Mouse (Mus musculus) hindbrain, embryonic 11.5 days (tissue): ENCODE data around the gene Fam160a2. TPM values are rescaled to one million over a fixed set of nuclear protein-coding genes. Genes with fewer than 3 reads are reported as not detected.

ENCODE experiments used
- ATAC-seq: fragments of 200-750 bp; cut with Nextera tagmentation; 2 replicates; pipeline ENCODE4 v1.8.0; 2017; ENCODE audit warnings: mild to moderate bottlenecking, moderate TSS enrichment, moderate library complexity; ENCODE audit not compliant: low FRiP score
- DNase-seq: peaks from one replicate; pipeline ENCODE4 v3.0.0-alpha.2; 2015; ENCODE audit warnings: low spot score
- H3K27ac ChIP-seq: fragments of 300-500 bp; sonication (generic); 2 replicates; pipeline ENCODE4 v1.5.1; 2014; ENCODE audit warnings: mild to moderate bottlenecking, low read depth, low read length
- H3K27me3 ChIP-seq: fragments of 300-500 bp; sonication (generic); 2 replicates; pipeline ENCODE4 v1.6.1; 2014; ENCODE audit warnings: mild to moderate bottlenecking, low read length, moderate library complexity, mixed read lengths; ENCODE audit not compliant: control insufficient read depth, insufficient read depth
- H3K36me3 ChIP-seq: fragments of 300-500 bp; sonication (generic); 2 replicates; pipeline ENCODE4 v1.6.1; 2014; ENCODE audit warnings: mild to moderate bottlenecking, low read length, moderate library complexity, mixed read lengths; ENCODE audit not compliant: control insufficient read depth, insufficient read depth
- H3K4me1 ChIP-seq: fragments of 300-500 bp; sonication (generic); replicated peaks from 2 replicates; pipeline ENCODE4 v1.6.1; 2014; ENCODE audit warnings: low read length, mixed read lengths; ENCODE audit not compliant: control insufficient read depth, insufficient read depth
- H3K4me2 ChIP-seq: fragments of 300-500 bp; sonication (generic); replicated peaks from 2 replicates; pipeline ENCODE4 v1.6.1; 2014; ENCODE audit warnings: mild to moderate bottlenecking, low read depth, low read length
- H3K4me3 ChIP-seq: fragments of 300-500 bp; sonication (generic); 2 replicates; pipeline ENCODE4 v1.5.1; 2014; ENCODE audit warnings: low read depth, low read length
- H3K9ac ChIP-seq: fragments of 300-500 bp; sonication (generic); 2 replicates; pipeline ENCODE4 v1.6.1; 2014; ENCODE audit warnings: low read depth, low read length
- H3K9me3 ChIP-seq: fragments of 300-500 bp; sonication (generic); 2 replicates; pipeline ENCODE4 v1.6.1; 2016; ENCODE audit warnings: low read length; ENCODE audit not compliant: control insufficient read depth
- WGBS: fragments of 180-500 bp; shearing (Covaris S2); extraction: QIAGEN DNeasy Blood & Tissue Kit; methylation state at CpG from one replicate; pipeline ENCODE4 v1.1.7; 2014; 5-methylcytosine and 5-hydroxymethylcytosine counted together
- polyA plus RNA-seq: library from polyadenylated mRNA; unstranded; fragments of >200 nt; fragmentation: Nextera tagmentation; extraction: Ambion mirVana; gene quantifications from 2 replicates; pipeline ENCODE4 v1.2.1, GENCODE M21; 2014

Gene Fam160a2
- polyA plus RNA-seq, 1 experiment from 2014 or later: 33.9 TPM

GRCm38 (mm10) chr7:105342752-105343151 is 57.1 kb downstream of the Fam160a2 start:
- Histone ChIP-seq H3K27me3 (no peaks in the 10 kb centered on the region), H3K36me3 (no peaks in the 10 kb centered on the region), H3K9me3 (no peaks in the 10 kb centered on the region), H3K4me2 (no peak overlapping the region), H3K27ac (no peak overlapping the region), H3K4me1 (no peaks in the 10 kb centered on the region), H3K9ac (no peak overlapping the region), H3K4me3 (no peak overlapping the region)
- DNase-seq: no peak
- WGBS: 74% methylated on average over 2 of the region's 2 CpGs
- no peak for ATAC-seq

- 44% methylated on average over 1 of the region's 1 CpGs for WGBS
- ATAC-seq (no peak), DNase-seq (no peak)
- Histone ChIP-seq H3K36me3 (no peaks in the 10 kb centered on the region), H3K4me1 (no peaks in the 10 kb centered on the region), H3K9ac (no peak within 1 kb of the TSS), H3K27me3 (no peaks in the 10 kb centered on the region), H3K27ac (no peak within 1 kb of the TSS), H3K4me3 (no peak within 1 kb of the TSS), H3K4me2 (no peak within 1 kb of the TSS), H3K9me3 (no peaks in the 10 kb centered on the region)
These were observed 57.7 kb downstream of the Fam160a2 start, which contains the start of gene Olfr691 for GRCm38 (mm10) chr7:105342170-105342569. TSS of gene Olfr691 (minus strand) at chr7:105342270.

DNA sequence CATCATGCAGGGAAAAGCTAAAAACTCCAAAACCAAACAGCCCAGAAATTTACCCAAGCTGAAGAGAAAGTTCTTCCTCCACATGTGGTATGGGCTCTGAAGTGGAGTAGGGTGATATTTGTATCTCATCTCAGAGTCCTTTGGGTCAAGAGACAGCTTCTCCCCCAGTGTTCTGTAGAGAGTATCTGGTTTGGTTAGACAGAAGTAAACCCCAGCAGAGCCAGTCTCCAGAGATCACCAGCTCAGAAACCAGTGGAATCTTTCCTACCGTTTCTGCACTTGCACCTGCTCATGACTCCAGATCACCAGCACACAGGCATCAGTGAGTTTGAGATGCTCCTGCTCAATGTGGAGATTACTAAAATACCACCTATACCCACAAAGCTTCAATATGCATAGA is 65.8 kb downstream of the Fam160a2 start, which contains the start of gene Olfr690:
TSS of gene Olfr690 (minus strand) at position 101 of the 400 bp plus-strand sequence.
- H3K36me3 ChIP-seq: no peaks in the 10 kb centered on the region
- no peak within 1 kb of the TSS for H3K9ac ChIP-seq
- no peaks in the 10 kb centered on the region for H3K27me3 ChIP-seq
- H3K4me2 ChIP-seq: no peak within 1 kb of the TSS
- H3K9me3 ChIP-seq: no peaks in the 10 kb centered on the region
- H3K4me3 ChIP-seq: no peak within 1 kb of the TSS
- 78% methylated on average over 1 of the region's 1 CpGs for WGBS
- no peak within 1 kb of the TSS for H3K27ac ChIP-seq
- ATAC-seq (no peak), DNase-seq (no peak)
- no peaks in the 10 kb centered on the region for H3K4me1 ChIP-seq

GRCm38 (mm10) chr7:105325302-105325701 is 74.6 kb downstream of the Fam160a2 start:
- ATAC-seq (no peak), DNase-seq (no peak)
- H3K9ac ChIP-seq: no peak overlapping the region
- H3K9me3 ChIP-seq: no peaks in the 10 kb centered on the region
- no peaks in the 10 kb centered on the region for H3K36me3 ChIP-seq
- H3K27ac ChIP-seq: no peak overlapping the region
- H3K27me3 ChIP-seq: no peaks in the 10 kb centered on the region
- WGBS: 85% methylated on average over 2 of the region's 2 CpGs
- H3K4me1 ChIP-seq: no peaks in the 10 kb centered on the region
- no peak overlapping the region for H3K4me3 ChIP-seq
- no peak overlapping the region for H3K4me2 ChIP-seq

Other genes with a start within 250 kb of the Fam160a2 start
- gene Olfr684, start 236.4 kb downstream of the Fam160a2 start, polyA plus RNA-seq: 0.06 TPM in 1 of 2 replicates, not detected in the other
- not detected in 2 replicates for gene Olfr685, start 214.0 kb downstream of the Fam160a2 start, polyA plus RNA-seq
- gene Olfr686, start 192.6 kb downstream of the Fam160a2 start, polyA plus RNA-seq: not detected in 2 replicates
- not detected in 2 replicates for gene Olfr688, start 112.0 kb downstream of the Fam160a2 start, polyA plus RNA-seq
- gene Olfr689, start 88.9 kb downstream of the Fam160a2 start, polyA plus RNA-seq: not detected in 2 replicates
- not detected in 2 replicates for gene Olfr690, start 66.0 kb downstream of the Fam160a2 start, polyA plus RNA-seq
- 0.39 TPM in 1 of 2 replicates, not detected in the other for gene Olfr691, start 57.8 kb downstream of the Fam160a2 start, polyA plus RNA-seq
- not detected in 2 replicates for gene Olfr692, start 31.8 kb downstream of the Fam160a2 start, polyA plus RNA-seq
- gene Gm5901, start 25.0 kb downstream of the Fam160a2 start, polyA plus RNA-seq: not detected in 2 replicates
- gene Cnga4, start 4.5 kb upstream of the Fam160a2 start, polyA plus RNA-seq: 0.15 TPM in 1 of 2 replicates, not detected in the other
- 0.13 and 0.17 TPM in 2 replicates for gene Cckbr, start 25.7 kb upstream of the Fam160a2 start, polyA plus RNA-seq
- gene Cavin3, start 82.2 kb upstream of the Fam160a2 start, polyA plus RNA-seq: 29.6 and 34.3 TPM in 2 replicates
- gene Smpd1, start 154.3 kb upstream of the Fam160a2 start, polyA plus RNA-seq: 51.2 and 52.5 TPM in 2 replicates
- 94.6 and 112 TPM in 2 replicates for gene Apbb1, start 181.6 kb upstream of the Fam160a2 start, polyA plus RNA-seq
- not detected in 2 replicates for gene Hpx, start 200.1 kb upstream of the Fam160a2 start, polyA plus RNA-seq
- gene Trim3, start 233.5 kb upstream of the Fam160a2 start, polyA plus RNA-seq: 31.2 and 34.3 TPM in 2 replicates
- gene Timm10b, start 240.0 kb upstream of the Fam160a2 start, polyA plus RNA-seq: 146 and 148 TPM in 2 replicates
- gene Arfip2, start 240.4 kb upstream of the Fam160a2 start, polyA plus RNA-seq: 69.7 and 73.2 TPM in 2 replicates
- 10.2 and 10.8 TPM in 2 replicates for gene Gm45799, start 240.5 kb upstream of the Fam160a2 start, polyA plus RNA-seq